Mouse (Mus musculus): ENCODE results near the gene Gm42791.

Gene Gm42791

DNA sequence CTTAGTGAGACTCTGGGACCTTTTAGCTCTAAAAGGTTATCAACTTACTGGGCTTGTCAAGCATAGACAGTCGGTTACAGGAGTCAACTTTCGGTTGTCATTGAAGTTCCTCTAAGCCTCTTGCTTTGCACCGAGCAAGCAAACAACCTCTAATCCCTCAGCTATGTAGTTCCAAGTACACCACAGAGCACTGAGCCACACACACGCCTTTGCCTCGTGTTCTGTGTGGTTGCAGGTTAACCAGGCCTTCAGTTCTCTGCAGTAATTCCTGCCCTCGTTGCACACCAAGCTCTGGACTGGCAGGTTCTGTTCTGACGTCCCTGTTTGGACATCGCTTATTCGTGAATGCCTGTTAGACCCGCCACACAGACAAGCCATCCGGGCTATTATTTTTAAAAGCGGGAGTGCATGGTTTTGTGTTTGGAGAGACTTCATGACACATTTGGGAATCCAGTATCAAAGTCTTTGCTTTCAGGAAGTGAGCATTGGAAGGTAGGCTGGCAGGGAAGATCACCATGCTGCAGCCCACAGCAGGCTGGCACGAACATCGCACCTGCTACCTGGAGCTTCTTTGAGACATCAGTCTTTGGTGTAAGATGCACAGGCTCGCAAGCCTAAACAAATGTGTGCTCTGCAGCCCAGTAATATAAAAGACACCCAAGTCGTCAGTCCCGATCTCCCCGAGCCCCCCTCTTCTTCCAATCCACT lies 16.3 kb downstream of the Gm42791 start:
- no peak for DNase-seq (ENCODE audit: low spot score)

DNA sequence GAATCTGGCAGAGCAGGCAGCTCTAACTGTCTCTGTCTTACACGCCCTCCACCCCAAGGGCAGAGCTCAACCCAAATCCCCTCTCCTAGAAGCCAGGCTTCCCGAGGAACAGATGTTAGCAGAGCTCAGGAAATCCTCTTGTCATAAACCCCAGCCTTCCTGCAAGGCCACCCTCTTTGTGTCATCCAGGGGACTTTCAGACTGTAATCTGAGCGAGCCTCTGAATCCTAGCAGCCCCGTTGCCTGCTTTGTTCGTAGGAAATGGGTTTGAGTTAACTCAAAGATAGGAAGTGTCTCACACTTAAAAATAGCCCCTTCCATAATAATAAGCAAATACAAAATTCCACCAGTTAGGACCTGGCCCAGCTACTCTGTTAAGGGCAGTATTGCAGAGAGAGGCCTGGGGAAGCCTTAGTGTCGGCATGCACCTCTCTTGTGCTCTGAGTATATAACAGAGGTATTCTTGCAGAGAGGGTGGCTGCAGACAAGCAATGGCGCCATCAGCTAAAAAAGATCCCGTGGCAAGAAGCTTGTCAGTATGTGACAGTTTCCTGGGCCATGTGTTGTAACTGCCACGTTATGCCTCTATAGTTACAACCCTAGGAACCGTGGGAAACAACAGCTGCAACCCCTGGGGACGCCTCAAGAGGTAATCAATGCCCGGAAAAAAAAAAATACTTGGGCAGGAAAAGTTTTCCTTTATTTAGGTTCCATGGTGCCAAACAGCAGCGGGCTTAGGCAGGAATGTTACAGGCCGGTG lies 17.1 kb downstream of the Gm42791 start:
- no peak for DNase-seq (ENCODE audit: low spot score)

DNA sequence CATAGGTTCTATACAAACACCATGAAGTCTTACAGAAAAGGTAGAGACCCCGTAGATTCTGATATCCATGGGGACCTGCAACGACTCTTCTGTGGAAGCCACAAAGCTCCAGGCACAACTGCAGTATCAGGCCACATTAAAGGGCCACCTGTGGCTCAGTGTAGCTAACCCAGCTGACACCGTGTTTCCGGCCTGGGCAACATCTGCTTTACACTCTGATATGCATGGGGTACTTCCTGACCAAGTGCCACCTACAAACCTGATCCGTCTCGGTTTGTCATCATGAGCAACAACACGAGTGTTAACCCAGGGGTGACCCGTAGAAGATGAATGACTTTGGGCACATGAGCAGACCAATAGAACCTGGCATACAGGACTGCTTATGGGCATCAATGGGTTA lies 18.1 kb downstream of the Gm42791 start:
- DNase-seq (ENCODE audit: low spot score), result no peak

DNA sequence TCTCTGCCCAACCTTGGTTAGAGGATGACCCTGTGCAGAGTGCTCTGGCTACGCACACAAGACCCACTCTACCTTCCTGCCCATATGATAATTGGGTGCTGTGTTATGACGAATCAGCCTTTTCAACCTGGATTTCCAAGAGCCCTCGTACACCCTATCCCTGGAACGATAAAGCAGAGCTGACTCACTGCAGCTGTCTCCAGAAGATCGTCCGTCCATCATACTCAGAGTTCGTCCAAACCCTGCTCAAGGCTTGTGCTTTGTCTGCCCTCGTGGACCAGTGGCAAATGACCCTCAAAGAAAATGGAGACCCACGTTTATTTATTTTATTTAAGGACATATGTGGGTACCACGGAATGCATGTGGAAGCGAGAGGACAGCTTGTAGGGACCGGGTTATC lies 19.9 kb downstream of the Gm42791 start:
- no peak for DNase-seq (ENCODE audit: low spot score)

DNA sequence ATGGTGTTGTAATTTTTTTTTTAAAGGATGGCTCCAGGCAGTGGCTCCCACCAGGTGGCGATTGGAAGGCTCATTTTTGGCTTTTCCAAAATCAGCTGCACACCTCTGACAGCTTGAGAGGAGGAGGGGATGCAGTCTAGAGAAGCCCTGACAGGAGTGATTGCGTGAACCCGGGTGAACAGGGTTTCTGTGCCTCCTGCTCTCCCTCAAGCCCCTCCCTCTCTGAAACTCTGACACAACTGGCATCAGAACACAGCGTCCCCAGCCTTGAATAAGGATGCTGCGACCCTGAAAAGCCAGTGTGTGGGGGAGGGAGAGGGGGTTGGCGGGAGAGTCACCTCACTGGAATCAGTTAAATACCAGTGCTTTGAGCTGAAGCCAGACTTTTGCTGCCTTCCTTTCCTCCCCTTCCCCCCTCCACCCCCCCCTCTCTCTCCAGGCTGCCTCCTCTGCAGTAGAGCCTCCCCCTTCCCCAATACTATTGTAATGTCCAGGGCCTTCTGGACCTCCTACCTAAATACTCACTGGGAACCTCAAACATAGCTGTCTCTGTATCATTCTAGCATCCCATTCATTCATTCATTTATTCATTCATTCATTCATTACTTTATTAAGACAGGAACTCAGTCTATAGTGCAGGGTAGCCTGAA lies 21.8 kb downstream of the Gm42791 start:
- DNase-seq (ENCODE audit: low spot score), result no peak

DNA sequence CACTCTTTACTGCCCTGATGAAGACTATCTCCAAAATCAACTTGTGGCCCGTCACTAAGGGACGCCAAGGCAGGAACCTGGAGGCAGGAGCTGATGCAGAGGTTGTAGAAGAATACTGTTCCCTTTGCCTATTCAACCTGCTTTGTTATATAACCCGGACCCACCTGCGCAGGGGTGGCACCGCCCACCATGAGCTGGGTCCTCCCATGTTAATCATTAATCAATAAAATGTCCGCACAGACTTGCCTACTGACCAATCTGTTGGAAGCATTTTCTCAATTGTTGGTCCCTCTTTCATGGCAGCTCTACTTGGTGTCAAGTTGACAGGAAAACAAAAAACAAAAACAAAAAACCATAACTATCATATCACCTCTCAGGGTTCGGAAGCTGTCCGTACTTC lies 22.8 kb downstream of the Gm42791 start:
- DNase-seq (ENCODE audit: low spot score), result no peak

DNA sequence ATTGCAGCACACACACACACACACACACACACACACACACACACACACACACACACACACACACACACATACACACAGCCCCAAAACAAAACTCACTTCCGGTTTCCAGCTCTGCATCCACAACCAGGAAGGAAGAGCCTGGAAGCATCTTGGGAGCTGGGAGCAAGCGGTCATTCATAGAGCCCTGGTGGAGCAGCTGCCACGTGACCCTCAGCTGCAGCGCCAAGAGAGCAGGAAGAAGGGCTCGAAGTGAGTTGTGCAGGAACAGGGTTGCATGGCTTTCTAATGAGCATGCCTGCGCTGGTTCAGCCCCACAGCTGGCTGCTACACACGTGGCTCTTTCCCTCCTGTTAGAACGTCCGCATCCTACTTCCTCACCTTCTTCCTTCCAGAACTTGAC lies 25.3 kb downstream of the Gm42791 start:
- no peak for DNase-seq (ENCODE audit: low spot score)

DNA sequence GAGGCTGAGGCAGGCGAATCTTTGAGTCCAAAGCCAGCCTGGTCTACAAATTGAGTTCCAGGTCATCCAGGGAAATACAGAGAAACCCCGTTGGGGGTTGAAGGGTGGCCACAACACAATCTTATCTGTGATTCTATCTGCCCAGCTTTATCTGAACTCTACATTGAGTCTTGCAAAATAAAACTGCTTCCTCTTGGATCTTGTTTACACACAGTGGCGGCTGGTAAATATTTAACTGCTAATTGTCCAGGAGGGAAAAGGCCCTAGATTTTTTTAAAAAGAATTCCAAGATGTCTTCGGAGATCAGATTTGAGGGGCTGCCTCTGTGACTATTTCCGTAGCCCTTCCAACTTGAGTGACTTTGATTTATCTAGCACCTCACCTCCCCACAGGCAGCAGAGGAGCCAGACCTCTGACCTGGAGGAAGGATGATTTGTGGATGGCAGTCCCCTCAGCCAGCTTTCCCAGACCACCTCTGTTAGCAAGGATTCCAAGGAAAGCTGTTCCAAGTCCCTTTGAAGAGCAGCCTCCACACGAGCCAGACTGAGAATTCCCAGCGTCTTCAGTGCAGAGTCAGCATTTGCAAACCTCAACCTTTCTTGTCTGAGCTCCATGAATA lies 25.9 kb downstream of the Gm42791 start:
- no peak for DNase-seq (ENCODE audit: low spot score)

DNA sequence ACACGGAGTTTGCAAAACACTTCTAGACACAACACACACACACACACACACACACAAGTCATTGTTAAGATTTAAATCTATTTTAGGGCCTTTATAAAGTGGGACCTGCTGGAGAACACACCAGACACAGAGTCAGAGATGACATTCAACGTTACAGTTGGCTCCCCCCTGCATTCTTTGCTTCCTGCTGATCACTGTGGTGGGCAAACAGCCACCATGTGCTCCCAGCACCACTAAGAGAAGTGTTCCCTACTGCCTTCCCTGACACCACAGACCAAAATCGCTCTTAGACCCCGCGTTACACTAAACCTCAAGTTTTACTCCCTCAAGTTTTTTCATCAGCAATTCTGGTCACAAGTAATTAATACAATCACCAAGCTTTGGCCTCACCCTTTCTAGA lies 26.8 kb downstream of the Gm42791 start:
- DNase-seq (ENCODE audit: low spot score), result no peak

DNA sequence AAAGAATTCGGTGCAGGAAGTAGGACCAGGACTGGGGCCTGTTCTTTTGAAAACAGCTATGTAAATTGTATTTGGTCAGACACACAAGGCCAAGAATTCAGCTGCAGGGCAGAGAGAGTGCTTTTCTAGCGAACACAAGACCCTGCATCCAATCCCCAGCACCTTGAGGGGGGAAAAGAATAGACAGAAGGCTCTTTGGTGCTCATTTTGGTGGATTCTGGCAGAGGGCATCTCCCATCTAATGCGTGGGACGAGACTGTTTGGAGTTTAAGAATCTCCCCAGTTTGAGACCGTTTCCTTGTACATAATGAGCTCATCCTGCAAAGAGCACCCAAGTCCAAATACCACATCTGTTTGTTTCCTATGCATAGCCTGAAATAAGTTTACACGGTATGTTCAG lies 28.6 kb downstream of the Gm42791 start:
- DNase-seq (ENCODE audit: low spot score), result no peak

DNA sequence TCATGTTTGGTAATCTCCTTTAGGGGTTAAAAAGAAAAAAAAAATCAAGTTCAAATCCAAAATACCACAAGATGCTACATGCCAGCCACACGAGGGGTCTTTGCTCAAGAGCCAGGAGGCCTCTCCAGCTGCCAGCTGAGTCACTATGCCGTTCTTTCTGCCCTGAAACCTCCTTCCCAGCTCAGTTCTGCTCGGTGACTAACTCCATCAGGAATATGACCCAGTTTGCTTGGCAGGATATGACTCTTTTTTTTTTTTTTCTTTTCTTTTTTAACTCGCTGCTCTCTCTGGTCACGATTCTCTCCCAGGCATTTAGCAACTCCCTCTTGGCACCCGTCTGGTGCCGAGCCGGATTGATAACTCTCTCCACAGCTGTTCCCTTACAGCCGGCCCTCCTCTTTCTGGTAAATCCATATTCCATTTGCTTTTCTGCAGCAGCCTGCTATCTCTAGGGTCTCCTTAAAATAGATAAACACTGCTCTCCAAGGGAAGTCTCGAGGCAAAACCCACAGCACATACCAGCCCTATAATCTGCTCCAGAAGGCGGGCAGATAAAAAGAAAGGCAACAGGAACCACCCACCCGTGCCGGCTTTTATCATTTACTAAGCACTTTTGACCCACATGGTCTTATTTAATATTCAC lies 29.1 kb downstream of the Gm42791 start:
- peak; percentile 79 for DNase-seq (ENCODE audit: low spot score)

DNA sequence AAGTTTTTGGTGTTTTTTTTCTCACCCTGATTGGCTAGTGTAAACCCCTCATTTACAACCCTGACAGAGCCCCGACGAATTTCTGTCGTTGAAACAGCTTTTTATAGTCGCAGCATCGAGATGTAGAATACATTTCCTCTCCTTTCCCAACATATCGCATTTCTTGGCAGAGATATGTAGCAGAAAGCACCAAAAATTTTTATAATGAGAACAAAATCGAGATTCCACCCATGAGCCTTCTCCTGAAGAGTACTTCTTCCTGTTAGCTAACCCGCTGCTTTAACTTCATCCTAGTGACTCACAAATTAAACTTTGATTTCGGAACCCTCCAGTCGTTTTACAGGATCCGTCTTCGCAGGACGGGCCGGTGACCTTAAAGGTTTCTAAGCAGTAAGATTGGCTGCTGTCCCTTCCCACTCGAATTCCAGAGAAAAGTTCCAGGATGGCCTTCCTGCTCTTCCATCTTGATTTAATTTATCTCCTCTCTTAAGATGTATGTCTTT lies 29.8 kb downstream of the Gm42791 start:
- DNase-seq (ENCODE audit: low spot score), result no peak

DNA sequence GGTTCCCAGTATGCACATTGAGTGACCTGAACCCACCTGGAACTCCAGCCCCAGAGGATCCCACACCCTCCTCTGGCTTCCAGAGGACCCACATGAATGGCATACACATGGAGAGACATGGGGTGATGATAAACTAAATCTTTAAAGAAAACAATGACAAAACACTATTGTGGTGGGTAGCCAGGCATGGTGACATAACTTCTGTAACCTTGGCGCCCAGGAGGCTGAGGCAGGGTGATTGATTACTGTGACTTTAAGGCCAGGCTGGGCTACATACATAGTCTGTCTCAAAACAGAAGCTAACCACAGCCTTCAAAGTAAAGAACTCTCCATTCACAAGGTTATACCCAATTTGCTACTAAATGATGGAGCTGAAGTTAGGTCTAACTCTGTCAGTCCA lies 30.7 kb downstream of the Gm42791 start:
- no peak for DNase-seq (ENCODE audit: low spot score)

DNA sequence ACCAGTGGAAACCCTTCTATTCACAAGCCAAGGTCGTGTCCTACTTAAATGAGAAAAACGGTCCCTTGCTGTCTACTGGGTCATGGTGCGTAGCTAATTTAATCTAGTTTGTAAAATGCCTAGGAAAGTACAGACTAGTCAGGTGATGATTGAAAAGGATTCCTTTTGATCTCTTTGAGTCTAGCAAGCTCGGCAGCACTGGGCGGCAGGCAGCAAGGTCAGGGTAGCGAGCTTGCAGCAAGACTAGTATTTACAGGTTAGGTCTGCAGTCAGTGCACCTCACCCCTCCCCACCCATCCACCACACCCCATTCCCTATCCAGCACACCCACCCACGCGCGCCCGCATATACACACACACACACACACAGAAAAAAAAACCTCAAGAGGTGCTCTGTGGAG lies 34.7 kb downstream of the Gm42791 start:
- DNase-seq (ENCODE audit: low spot score), result no peak

DNA sequence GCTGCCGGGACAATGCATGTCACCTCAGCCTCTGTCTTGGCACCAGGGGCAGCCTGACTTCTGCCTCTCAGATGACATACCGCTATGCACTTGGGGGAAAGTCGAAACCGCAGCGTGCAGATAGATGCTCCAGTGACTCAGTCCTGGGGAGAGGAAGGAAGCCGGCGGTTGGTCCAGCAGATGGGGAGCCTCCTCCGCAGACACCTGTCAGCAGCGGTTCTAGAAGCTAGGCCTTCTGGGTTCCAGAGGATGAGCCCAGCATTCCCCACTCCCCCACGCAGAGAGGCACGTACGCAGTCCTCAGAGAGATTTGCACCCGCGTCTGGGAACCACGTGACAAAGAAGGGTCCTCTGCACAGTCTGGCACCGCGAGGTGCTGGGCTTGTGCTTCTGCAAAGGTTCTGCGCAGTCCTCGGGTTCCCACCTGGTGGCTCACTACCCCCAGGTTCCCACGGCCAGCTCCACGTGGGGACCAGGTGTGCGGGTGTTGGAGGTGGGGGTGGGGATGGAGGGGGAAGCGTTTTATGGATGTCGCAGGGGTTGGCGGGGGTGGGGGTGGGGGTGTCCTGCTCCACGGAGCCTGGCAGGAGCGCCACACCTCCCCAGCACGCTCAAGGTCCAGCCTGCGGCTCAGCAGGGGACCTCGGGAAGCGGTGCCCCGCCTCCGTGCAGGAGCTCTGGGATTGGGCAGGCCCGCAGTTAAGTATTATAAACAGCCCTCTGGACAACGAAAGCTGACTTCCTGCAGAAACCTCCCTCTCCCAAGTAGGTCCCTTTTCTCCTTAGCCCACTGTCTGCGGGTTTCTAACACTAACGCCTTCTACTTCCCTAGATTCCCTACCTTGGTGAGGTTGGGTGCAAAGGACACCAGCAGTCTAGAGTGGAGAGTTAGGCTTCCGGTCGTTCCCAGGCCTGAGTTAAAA lies 35.6 kb downstream of the Gm42791 start:
- peak; percentile 30 for DNase-seq (ENCODE audit: low spot score)

DNA sequence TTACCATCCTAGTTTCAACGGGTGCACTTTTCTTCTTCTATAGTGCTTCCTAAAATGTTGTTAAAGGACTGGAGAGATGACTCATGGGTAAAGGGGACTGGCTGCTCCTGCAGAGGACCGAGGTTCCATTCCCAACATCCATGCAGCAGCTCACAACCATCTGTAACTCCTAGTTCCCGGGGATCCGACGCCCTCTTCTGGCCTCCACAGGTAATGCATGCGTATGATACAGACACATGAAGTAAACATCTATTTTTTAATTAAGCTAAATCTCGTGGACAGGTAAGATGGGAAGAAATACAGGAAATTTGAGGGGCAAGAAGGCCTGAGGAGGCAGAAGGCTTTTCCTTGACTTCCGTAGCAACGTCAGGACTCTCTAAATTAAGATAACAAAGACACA lies 36.6 kb downstream of the Gm42791 start:
- DNase-seq (ENCODE audit: low spot score), result no peak

DNA sequence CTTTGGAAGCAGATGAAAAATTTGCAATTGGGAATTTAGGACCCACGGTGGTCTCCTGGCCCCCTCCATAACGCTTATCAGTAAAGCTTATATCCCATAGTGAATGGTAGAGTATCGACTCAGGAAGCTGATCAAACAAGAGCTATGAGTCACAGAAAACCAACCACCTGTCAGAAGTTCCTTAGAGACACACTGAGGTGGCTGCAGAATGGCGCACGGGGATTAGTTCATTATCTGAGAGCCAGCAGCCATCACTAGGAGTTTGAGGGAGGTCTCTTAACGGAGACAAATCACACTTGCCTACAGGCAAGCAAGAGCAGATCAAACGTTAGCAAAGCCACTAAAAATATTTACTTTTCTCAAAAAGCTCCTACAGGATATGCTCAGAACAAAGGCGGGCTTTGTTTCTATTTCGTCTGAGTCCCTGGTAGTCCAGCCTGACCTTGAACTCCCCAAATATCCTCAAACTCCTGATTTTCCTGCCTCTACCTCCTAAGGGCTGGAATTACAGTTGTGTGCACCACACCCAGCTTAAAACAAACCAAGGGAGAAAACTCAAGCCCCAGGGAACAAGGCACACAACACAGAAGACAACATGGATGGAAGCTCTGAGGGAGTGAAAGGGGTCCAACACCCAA lies 37.9 kb downstream of the Gm42791 start:
- no peak for DNase-seq (ENCODE audit: low spot score)

DNA sequence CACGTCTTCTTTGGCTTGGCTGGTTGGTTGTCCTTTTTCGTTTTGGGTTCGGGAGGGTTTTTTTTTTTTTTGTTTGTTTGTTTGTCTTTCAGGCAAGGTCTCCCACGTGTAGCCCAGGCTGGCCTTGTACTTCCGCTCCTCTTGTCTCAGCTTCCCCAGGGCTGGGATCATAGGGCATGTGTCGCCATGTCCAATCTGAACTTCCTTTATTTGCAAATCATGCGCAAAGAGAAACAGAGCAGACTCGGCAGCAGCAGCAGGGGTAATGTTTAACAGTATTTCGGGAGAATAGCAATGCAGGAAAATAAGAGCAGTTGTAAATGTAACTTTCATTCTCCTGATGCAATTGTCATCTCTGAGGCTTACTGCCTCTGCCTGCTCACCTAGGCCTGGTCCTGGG lies 38.9 kb downstream of the Gm42791 start:
- DNase-seq (ENCODE audit: low spot score), result no peak

DNA sequence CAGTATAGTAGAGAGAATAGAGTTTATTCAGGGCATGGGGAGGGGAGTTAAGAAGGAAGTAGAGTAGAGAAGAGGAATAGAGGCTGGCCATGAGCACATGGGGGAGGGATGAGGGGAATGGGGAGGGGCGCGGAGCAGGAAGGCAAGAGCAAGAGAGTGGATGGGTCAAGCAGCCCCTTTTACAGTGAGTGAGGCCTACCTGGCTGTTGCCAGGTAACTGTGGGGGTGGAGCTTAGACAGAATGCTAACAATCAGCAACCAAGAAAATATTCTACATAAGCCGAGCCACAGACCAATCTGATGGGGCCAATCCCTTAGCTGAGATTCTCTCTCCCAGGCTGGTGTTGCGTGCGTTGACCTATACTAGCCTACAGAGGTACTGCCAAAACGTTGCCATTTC lies 39.4 kb downstream of the Gm42791 start:
- no peak for DNase-seq (ENCODE audit: low spot score)

DNA sequence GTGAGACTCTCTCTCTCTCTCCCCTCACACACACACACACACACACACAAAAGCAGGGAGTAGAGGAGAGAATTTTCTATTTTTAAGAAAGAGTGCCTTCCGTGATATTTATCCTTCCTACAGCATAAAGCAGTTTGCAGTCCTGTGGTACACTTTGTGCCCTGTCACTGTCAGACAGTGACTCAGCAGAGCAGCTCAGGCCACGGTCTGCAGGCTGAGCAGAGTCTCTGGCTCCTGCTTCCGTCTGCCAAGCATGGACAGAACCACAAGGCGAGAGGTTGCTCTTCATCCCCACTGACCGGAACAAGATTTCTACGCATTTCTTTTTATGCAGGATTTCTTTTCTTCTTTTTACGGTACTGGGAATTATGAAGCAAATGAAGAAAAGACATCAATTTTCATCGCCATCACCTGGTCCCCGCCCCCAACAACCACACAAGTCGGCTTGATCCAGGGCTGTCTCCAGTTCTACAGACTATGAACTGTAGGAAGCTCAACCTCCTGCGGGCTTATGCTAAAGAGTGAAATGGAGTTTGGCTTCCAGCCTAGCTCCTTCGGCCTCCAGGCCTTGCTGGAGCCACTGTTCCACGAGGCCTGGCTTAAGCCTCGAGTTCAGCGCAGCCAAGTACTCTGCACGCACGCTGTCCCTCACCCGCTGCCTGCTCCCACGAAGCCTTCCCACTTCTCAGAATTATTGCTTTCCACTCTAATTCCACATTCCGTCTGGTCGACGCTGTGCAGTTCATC lies 40.5 kb downstream of the Gm42791 start:
- DNase-seq (ENCODE audit: low spot score), result no peak

Measured in MN1 (cell line).